Mouse (Mus musculus) kidney, postnatal 0 days (tissue): ENCODE data around the gene Col4a1. TPM values are rescaled to one million over a fixed set of nuclear protein-coding genes. Genes with fewer than 3 reads are reported as not detected.
A peak's percentile ranks its signal among the peaks of the same experiment; 100 is the strongest.

ENCODE experiments used
- ATAC-seq: fragments of 200-750 bp; cut with Nextera tagmentation; replicated peaks from 2 replicates; pipeline ENCODE4 v1.8.0; 2017; ENCODE audit warnings: low read depth, moderate number of reproducible peaks, moderate TSS enrichment, moderate library complexity; ENCODE audit not compliant: low FRiP score
- DNase-seq: peaks from one replicate; pipeline ENCODE4 v3.0.0-alpha.2; 2016; ENCODE audit warnings: low spot score
- H3K27ac ChIP-seq: fragments of 300-500 bp; sonication (generic); 2 replicates; pipeline ENCODE4 v1.5.1; 2014; ENCODE audit warnings: mild to moderate bottlenecking
- H3K27me3 ChIP-seq: fragments of 300-500 bp; sonication (generic); 2 replicates; pipeline ENCODE4 v1.6.1; 2014; ENCODE audit warnings: low read length, mixed read lengths; ENCODE audit not compliant: insufficient read depth
- H3K36me3 ChIP-seq: fragments of 300-500 bp; sonication (generic); 2 replicates; pipeline ENCODE4 v1.6.1; 2014; ENCODE audit warnings: low read length, mixed read lengths; ENCODE audit not compliant: insufficient read depth
- H3K4me1 ChIP-seq: fragments of 300-500 bp; sonication (generic); replicated peaks from 2 replicates; pipeline ENCODE4 v1.6.1; 2014; ENCODE audit warnings: antibody characterized with exemption, low read length, mixed read lengths; ENCODE audit not compliant: insufficient read depth
- H3K4me2 ChIP-seq: fragments of 300-500 bp; sonication (generic); 2 replicates; pipeline ENCODE4 v1.6.1; 2014; ENCODE audit warnings: mild to moderate bottlenecking, low read length, moderate library complexity, mixed read lengths
- H3K4me3 ChIP-seq: fragments of 300-500 bp; sonication (generic); replicated peaks from 2 replicates; pipeline ENCODE4 v1.5.1; 2014; ENCODE audit warnings: low read depth, low read length
- H3K9ac ChIP-seq: fragments of 300-500 bp; sonication (generic); 2 replicates; pipeline ENCODE4 v1.6.1; 2014; ENCODE audit warnings: low read depth, low read length
- H3K9me3 ChIP-seq: fragments of 300-500 bp; sonication (generic); replicated peaks from 2 replicates; pipeline ENCODE4 v1.6.1; 2016; ENCODE audit warnings: low read length, inconsistent platforms, mixed read lengths
- CTCF ChIP-seq: IDR thresholded peaks from 2 replicates; pipeline ENCODE4 v1.5.1; 2016; ENCODE audit warnings: antibody characterized with exemption, low read depth, mild to moderate bottlenecking, moderate library complexity
- WGBS: fragments of 180-500 bp; shearing (Covaris S2); extraction: QIAGEN DNeasy Blood & Tissue Kit; methylation state at CpG from one replicate; pipeline ENCODE4 v1.1.7; 2014; 5-methylcytosine and 5-hydroxymethylcytosine counted together
- polyA plus RNA-seq: library from polyadenylated mRNA; unstranded; fragments of >200 nt; fragmentation: Nextera tagmentation; extraction: Ambion mirVana; gene quantifications from 2 replicates; pipeline ENCODE4 v1.2.1, GENCODE M21; 2015

Col4a1 gene
- polyA plus RNA-seq, 1 experiment from 2014 or later: 305 TPM

GRCm38 (mm10) chr8:11278101-11278611, 34.5 kb downstream of the Col4a1 start:
- Histone ChIP-seq H3K4me2 (0 out of 2 replicates have a peak overlapping the region, but pooled peaks have one; percentile 25), H3K27ac (peak overlapping the region; percentile 74), H3K9ac (no peak overlapping the region), H3K4me3 (no peak overlapping the region), H3K27me3 (no peaks in the 10 kb centered on the region), H3K36me3 (no peaks in the 10 kb centered on the region), H3K9me3 (no peaks in the 10 kb centered on the region), H3K4me1 (peaks cover 55% of the 10 kb centered on the region)
- no peak for TF ChIP-seq CTCF
- ATAC-seq: no peak
- no peak for DNase-seq
- WGBS: 36% methylated on average over 4 of the region's 4 CpGs

DNA sequence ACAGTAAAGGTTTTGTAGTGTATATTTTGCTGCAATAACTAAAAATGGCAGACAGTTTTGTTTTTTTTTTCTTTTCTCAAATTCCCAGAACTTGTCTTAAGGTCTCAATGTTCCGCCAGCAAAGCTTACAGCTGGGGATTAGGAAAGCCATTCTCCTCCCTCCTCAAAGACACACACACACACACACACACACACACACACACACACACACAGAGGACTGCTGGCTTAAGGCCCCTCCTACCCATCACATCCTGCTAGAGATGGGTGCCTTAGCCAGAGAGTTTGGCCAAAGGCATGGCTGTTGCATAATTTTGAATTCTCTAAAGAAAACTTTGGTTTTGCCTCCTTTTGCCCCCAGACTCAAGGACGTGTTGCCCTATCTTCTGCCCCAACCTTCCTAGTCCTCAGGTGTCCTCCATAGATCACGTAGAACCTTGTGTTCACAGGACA, 35.0 kb downstream of the Col4a1 start:
- peaks cover 54% of the 10 kb centered on the region for H3K4me1 ChIP-seq
- no peaks in the 10 kb centered on the region for H3K9me3 ChIP-seq
- ATAC-seq (no peak), DNase-seq (no peak)
- TF ChIP-seq CTCF: no peak
- WGBS: 70% methylated on average over 3 of the region's 3 CpGs
- H3K4me3 ChIP-seq: no peak overlapping the region
- no peaks in the 10 kb centered on the region for H3K36me3 ChIP-seq
- peak overlapping the region; percentile 74 for H3K27ac ChIP-seq
- no peak overlapping the region for H3K4me2 ChIP-seq
- no peaks in the 10 kb centered on the region for H3K27me3 ChIP-seq
- no peak overlapping the region for H3K9ac ChIP-seq

- H3K27me3 ChIP-seq: no peaks in the 10 kb centered on the region
- H3K36me3 ChIP-seq: peaks cover 5% of the 10 kb centered on the region; the same call in 1 of the 2 replicates
- H3K27ac ChIP-seq: no peak overlapping the region
- no peak overlapping the region for H3K4me3 ChIP-seq
- no peak overlapping the region for H3K4me2 ChIP-seq
- H3K9ac ChIP-seq: no peak overlapping the region
- H3K9me3 ChIP-seq: no peaks in the 10 kb centered on the region
- no peak for DNase-seq
- H3K4me1 ChIP-seq: peaks cover 44% of the 10 kb centered on the region
- no peak for TF ChIP-seq CTCF
- 57% methylated on average over 6 of the region's 6 CpGs for WGBS
- ATAC-seq: no peak
These were observed 36.3 kb downstream of the Col4a1 start for GRCm38 (mm10) chr8:11276286-11276685.

DNA sequence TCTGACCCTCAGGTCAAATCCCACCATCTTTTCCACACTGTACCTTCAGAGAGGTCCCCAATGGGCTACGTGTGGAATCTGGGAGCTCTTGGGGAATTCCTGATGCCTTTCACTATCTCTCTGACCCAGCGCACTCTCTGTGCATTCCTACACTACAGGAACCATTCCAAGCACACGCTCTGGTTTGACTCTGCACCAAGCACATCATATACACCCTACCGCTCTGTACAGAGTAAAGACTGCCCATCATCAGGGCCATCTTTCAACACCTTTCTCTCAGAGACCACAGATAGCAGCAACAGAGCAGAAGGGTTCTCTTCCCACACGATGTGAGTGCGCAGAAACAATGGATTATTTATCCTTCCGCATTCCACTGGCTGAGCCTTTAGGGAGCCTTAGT, 38.2 kb downstream of the Col4a1 start:
- WGBS: 89% methylated on average over 7 of the region's 7 CpGs
- no peak for TF ChIP-seq CTCF
- peaks cover 38% of the 10 kb centered on the region for H3K4me1 ChIP-seq
- H3K4me2 ChIP-seq: no peak overlapping the region
- H3K9me3 ChIP-seq: no peaks in the 10 kb centered on the region
- DNase-seq (no peak), ATAC-seq (no peak)
- H3K9ac ChIP-seq: no peak overlapping the region
- H3K27ac ChIP-seq: no peak overlapping the region
- no peak overlapping the region for H3K4me3 ChIP-seq
- peaks cover 5% of the 10 kb centered on the region; the same call in 1 of the 2 replicates for H3K36me3 ChIP-seq
- no peaks in the 10 kb centered on the region for H3K27me3 ChIP-seq

- Histone ChIP-seq H3K4me2 (no peak overlapping the region), H3K4me1 (peaks cover 32% of the 10 kb centered on the region; the same call in 1 of the 2 replicates)
- TF ChIP-seq CTCF: no peak
These were observed 39.0 kb downstream of the Col4a1 start for GRCm38 (mm10) chr8:11273506-11274158.

GRCm38 (mm10) chr8:11272205-11272604, 40.4 kb downstream of the Col4a1 start:
- no peak overlapping the region for H3K4me3 ChIP-seq
- H3K9me3 ChIP-seq: no peaks in the 10 kb centered on the region
- no peak overlapping the region for H3K9ac ChIP-seq
- peaks cover 22% of the 10 kb centered on the region; the same call in 1 of the 2 replicates for H3K4me1 ChIP-seq
- peak overlapping the region; percentile 47; the same call in 1 of the 2 replicates for H3K27ac ChIP-seq
- H3K27me3 ChIP-seq: no peaks in the 10 kb centered on the region
- WGBS: 53% methylated on average over 6 of the region's 6 CpGs
- TF ChIP-seq CTCF: no peak
- DNase-seq (no peak), ATAC-seq (no peak)
- H3K4me2 ChIP-seq: no peak overlapping the region
- peaks cover 7% of the 10 kb centered on the region; the same call in 1 of the 2 replicates for H3K36me3 ChIP-seq

More at GRCm38 (mm10) chr8:11273506-11274158, 39.0 kb downstream of the Col4a1 start:
- Histone ChIP-seq H3K27me3 (no peaks in the 10 kb centered on the region), H3K36me3 (peaks cover 5% of the 10 kb centered on the region; the same call in 1 of the 2 replicates), H3K9ac (no peak overlapping the region), H3K27ac (no peak overlapping the region), H3K9me3 (no peaks in the 10 kb centered on the region), H3K4me3 (no peak overlapping the region)
- 84% methylated on average over 15 of the region's 15 CpGs for WGBS
- DNase-seq (no peak), ATAC-seq (no peak)
